Mouse (Mus musculus): ENCODE results near the gene Lactb. TPM values are rescaled to one million over a fixed set of nuclear protein-coding genes. Genes with fewer than 3 reads are reported as not detected.
A peak's percentile ranks its signal among the peaks of the same experiment; 100 is the strongest.
"Not testable (repeated sequence)": the region's sequence is repeated elsewhere in the genome, so short reads cannot be mapped to it uniquely, and the experiment has no call there.

The Lactb gene
- total RNA-seq, 2 experiments from 2014 or later, result 14.8 to 16.6 TPM

GRCm38 (mm10) chr9:66920488-66921279 lies 54.6 kb downstream of the Lactb start:
- DNase-seq (ENCODE audit: low spot score in 2 of 2), result no peak

- DNase-seq (ENCODE audit: low spot score in 2 of 2), result no peak
Measured at GRCm38 (mm10) chr9:66919981-66920380, 55.3 kb downstream of the Lactb start.

GRCm38 (mm10) chr9:66919382-66919971 lies 55.8 kb downstream of the Lactb start, which contains the start of gene Rab8b:
TSS of gene Rab8b (minus strand) at chr9:66919687.
- peak; percentile 95 to 97 for DNase-seq (ENCODE audit: low spot score in 2 of 2)

GRCm38 (mm10) chr9:66918672-66919330 lies 56.5 kb downstream of the Lactb start:
- no peak for DNase-seq (ENCODE audit: low spot score in 2 of 2)

GRCm38 (mm10) chr9:66917892-66918255 lies 57.4 kb downstream of the Lactb start:
- no peak for DNase-seq (ENCODE audit: low spot score in 2 of 2)

GRCm38 (mm10) chr9:66917216-66917891 lies 57.9 kb downstream of the Lactb start:
- DNase-seq (ENCODE audit: low spot score in 2 of 2), result no peak

- no peak for DNase-seq (ENCODE audit: low spot score in 2 of 2)
Measured at GRCm38 (mm10) chr9:66915869-66916785, 59.2 kb downstream of the Lactb start.

GRCm38 (mm10) chr9:66915401-66915800 lies 59.9 kb downstream of the Lactb start:
- DNase-seq (ENCODE audit: low spot score in 2 of 2), result no peak

GRCm38 (mm10) chr9:66914540-66914939 lies 60.7 kb downstream of the Lactb start:
- DNase-seq (ENCODE audit: low spot score in 2 of 2), result no peak

GRCm38 (mm10) chr9:66913254-66913934 lies 61.9 kb downstream of the Lactb start:
- not testable (repeated sequence) for DNase-seq (ENCODE audit: low spot score in 2 of 2)

GRCm38 (mm10) chr9:66912304-66912703 lies 63.0 kb downstream of the Lactb start:
- no peak for DNase-seq (ENCODE audit: low spot score in 2 of 2)

GRCm38 (mm10) chr9:66910677-66911076 lies 64.6 kb downstream of the Lactb start:
- no peak for DNase-seq (ENCODE audit: low spot score in 2 of 2)

- DNase-seq (ENCODE audit: low spot score in 2 of 2), result no peak
Measured at GRCm38 (mm10) chr9:66909922-66910321, 65.4 kb downstream of the Lactb start.

- no peak for DNase-seq (ENCODE audit: low spot score in 2 of 2)
Measured at GRCm38 (mm10) chr9:66907746-66908397, 67.4 kb downstream of the Lactb start.

- no peak for DNase-seq (ENCODE audit: low spot score in 2 of 2)
Measured at GRCm38 (mm10) chr9:66907126-66907525, 68.2 kb downstream of the Lactb start.

- DNase-seq (ENCODE audit: low spot score in 2 of 2), result no peak
Measured at GRCm38 (mm10) chr9:66905990-66906389, 69.3 kb downstream of the Lactb start.
